Mouse (Mus musculus) cerebellum, adult 2 months (tissue): Measurements from ENCODE around the gene Zfp990.
"Not testable (repeated sequence)": the region's sequence is repeated elsewhere in the genome, so short reads cannot be mapped to it uniquely, and the experiment has no call there.

Experiments used
- CTCF ChIP-seq: fragments of 200-500 bp; IDR thresholded peaks from 2 replicates; pipeline ENCODE4 v1.5.1; 2011; ENCODE audit warnings: low read depth, mild to moderate bottlenecking, control low read depth, low read length, moderate library complexity, borderline replicate concordance; ENCODE audit not compliant: insufficient read depth
- POLR2A ChIP-seq: fragments of 200-500 bp; IDR thresholded peaks from 2 replicates; pipeline ENCODE4 v1.6.1; 2011; ENCODE audit warnings: low read length, control low read depth, borderline replicate concordance; ENCODE audit not compliant: insufficient read depth

DNA sequence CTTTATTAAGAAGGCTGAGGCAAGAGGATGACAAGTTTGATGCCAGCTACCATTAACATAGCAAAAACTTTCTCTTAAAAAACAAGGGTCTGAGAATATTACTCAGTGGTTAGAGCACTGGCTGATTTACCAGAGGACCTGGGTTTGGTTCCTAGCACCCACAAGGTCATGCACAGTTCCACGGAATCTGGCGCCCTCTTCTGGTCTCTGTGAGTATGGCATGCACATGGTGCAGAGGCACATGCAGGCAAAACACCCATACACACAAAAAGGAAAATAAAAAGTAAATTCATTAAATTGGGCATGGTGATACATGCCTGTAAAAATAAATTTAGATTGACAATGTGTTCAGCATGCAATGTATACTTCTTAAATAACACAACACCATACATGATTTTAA is 34.5 kb downstream of the Zfp990 start:
- TF ChIP-seq CTCF, POLR2A: not testable (repeated sequence)
